Mouse (Mus musculus): Measurements from ENCODE around the gene Gm44503. TPM values are rescaled to one million over a fixed set of nuclear protein-coding genes. Genes with fewer than 3 reads are reported as not detected.

The Gm44503 gene
- polyA plus RNA-seq, 1 experiment from 2014 or later = not detected

Small RNA genes lying within 50 kb of the gene (microRNA-seq; reads per million reads assigned to microRNA genes)
- not detected for gene Gm27353

Other genes starting within 250 kb of the Gm44503 start
- 0.82 and 1.1 TPM in 2 replicates for gene Prtg, start 152.0 kb upstream of the Gm44503 start, polyA plus RNA-seq (2014; fragmentation: Nextera tagmentation; extraction: Ambion mirVana)
- gene Pygo1, start 33.2 kb upstream of the Gm44503 start, polyA plus RNA-seq (2014; fragmentation: Nextera tagmentation; extraction: Ambion mirVana) = 2.9 and 3.2 TPM in 2 replicates
- gene Dyx1c1, start 67 bp upstream of the Gm44503 start, polyA plus RNA-seq (2014; fragmentation: Nextera tagmentation; extraction: Ambion mirVana) = 0.74 and 0.78 TPM in 2 replicates
- 15.5 and 19.1 TPM in 2 replicates for gene Ccpg1os, start 26.5 kb downstream of the Gm44503 start, polyA plus RNA-seq (2014; fragmentation: Nextera tagmentation; extraction: Ambion mirVana)
- 29.8 and 31.3 TPM in 2 replicates for gene Ccpg1, start 26.6 kb downstream of the Gm44503 start, polyA plus RNA-seq (2014; fragmentation: Nextera tagmentation; extraction: Ambion mirVana)
- gene Pigb, start 81.5 kb downstream of the Gm44503 start, polyA plus RNA-seq (2014; fragmentation: Nextera tagmentation; extraction: Ambion mirVana) = 7.2 and 9.4 TPM in 2 replicates
- 1.4 and 1.6 TPM in 2 replicates for gene Rab27a, start 86.0 kb downstream of the Gm44503 start, polyA plus RNA-seq (2014; fragmentation: Nextera tagmentation; extraction: Ambion mirVana)
- gene Khdc3, start 143.0 kb downstream of the Gm44503 start, polyA plus RNA-seq (2014; fragmentation: Nextera tagmentation; extraction: Ambion mirVana) = not detected in 2 replicates
- not detected in 2 replicates for gene Gm20509, start 143.6 kb downstream of the Gm44503 start, polyA plus RNA-seq (2014; fragmentation: Nextera tagmentation; extraction: Ambion mirVana)
- 87.7 and 92.9 TPM in 2 replicates for gene Rsl24d1, start 154.6 kb downstream of the Gm44503 start, polyA plus RNA-seq (2014; fragmentation: Nextera tagmentation; extraction: Ambion mirVana)

Data from heart, embryonic 14.5 days (tissue).